ENCODE assay signal across 24 mouse cellular contexts in the genomic region with DNA sequence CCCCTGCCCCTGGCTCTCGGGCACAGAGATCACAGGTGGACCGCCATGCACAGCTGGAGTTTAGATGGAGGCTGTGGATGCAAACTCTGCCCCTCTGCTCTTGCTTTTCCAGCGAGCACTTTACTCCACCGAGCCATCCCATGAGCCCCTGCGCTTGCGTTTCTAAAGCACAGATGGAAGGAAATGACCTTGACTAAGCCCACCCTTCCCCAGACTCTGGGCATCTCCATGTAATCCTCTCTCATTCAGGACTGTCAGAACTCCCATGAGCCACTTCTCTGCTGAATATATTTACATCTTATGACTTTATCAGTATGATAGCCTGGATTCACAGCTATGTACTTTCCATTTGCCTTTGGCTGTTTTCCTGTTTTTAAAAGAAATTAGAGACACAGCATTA.
"Had no signal": no experiment of that assay in that cellular context is flagged by ENCODE, and none has a peak within 500 bp of the region (broad histone marks: within the 10 kb centered on the region; RNA-seq: fewer than 3 reads in every experiment).

No protein-coding gene starts in this region.

- DNase-seq: gastrocnemius, adult 2 months; gastrocnemius, postnatal 10 days; gastrocnemius, postnatal 25 days; heart, adult 18-20 months; heart, postnatal 10 days; heart, postnatal 4 days; kidney, adult 18-20 months; kidney, adult 8-10 months; kidney, postnatal 10 days; kidney, postnatal 25 days; kidney, postnatal 4 days had no signal

- H3K27me3 ChIP-seq: heart, embryonic 12.5 days; intestine, embryonic 15.5 days had no signal

- H3K4me3 ChIP-seq: gastrocnemius, adult 2 months; heart, embryonic 10.5 days; heart, embryonic 12.5 days; hindbrain, embryonic 10.5 days; hindbrain, embryonic 12.5 days; intestine, embryonic 15.5 days; layer of hippocampus, adult 2 months; left cerebral cortex, adult 2 months; limb, embryonic 10.5 days; limb, embryonic 12.5 days had no signal

- H3K36me3 ChIP-seq: heart, embryonic 10.5 days; heart, embryonic 12.5 days; hindbrain, embryonic 10.5 days; hindbrain, embryonic 12.5 days; intestine, embryonic 15.5 days; limb, embryonic 10.5 days; limb, embryonic 12.5 days had no signal

- H3K4me2 ChIP-seq: heart, embryonic 12.5 days; hindbrain, embryonic 12.5 days; hindbrain, embryonic 14.5 days; intestine, embryonic 15.5 days; limb, embryonic 12.5 days had no signal

- H3K9me3 ChIP-seq: intestine, embryonic 15.5 days; limb, embryonic 10.5 days had no signal

- ATAC-seq: hindbrain, embryonic 16.5 days; inflammation-experienced regulatory T-cells, adult 6 months; intestine, embryonic 15.5 days; intestine, postnatal 0 days had no signal

- H3K9ac ChIP-seq: heart, embryonic 12.5 days; hindbrain, embryonic 12.5 days; hindbrain, embryonic 14.5 days; intestine, embryonic 15.5 days; limb, embryonic 12.5 days had no signal

- H3K27ac ChIP-seq: gastrocnemius, adult 2 months; heart, embryonic 10.5 days; hindbrain, embryonic 10.5 days; hindbrain, embryonic 12.5 days; hindbrain, embryonic 14.5 days; intestine, embryonic 15.5 days; layer of hippocampus, adult 2 months; left cerebral cortex, adult 2 months; limb, embryonic 10.5 days; limb, embryonic 12.5 days had no signal
